Comparison of ENCODE assay signal across 8 mouse cellular contexts in genomic region chr11:76179495-76180145, GRCm38 (mm10). TPM values are rescaled to one million over a fixed set of nuclear protein-coding genes. Genes with fewer than 3 reads are reported as not detected.
DNase-seq lines count a peak whose midpoint lies in the region; ATAC-seq and TF ChIP-seq lines count a peak whose summit lies in the region.

Gene Vps53 (minus strand): TSS chr11:76179647.
Gene Fam57a (plus strand): TSS chr11:76179671.

- H3K4me1 ChIP-seq in hindbrain, postnatal 0 days (ENCODE audit: insufficient read depth, low read length), result no peaks in the 10 kb centered on the region

- peaks cover 48% of the 10 kb centered on the region for H3K79me2 ChIP-seq in macrophage (ENCODE audit: inconsistent target)

- TF ChIP-seq CTCF in hindbrain, postnatal 0 days (IDR thresholded peaks at IDR 0.05; ENCODE audit: low read depth), result peak; percentile 7; the same call in 1 of the 2 replicates
- TF ChIP-seq CTCF in left cerebral cortex, adult 2 months (IDR thresholded peaks at IDR 0.05), result no peak; the same call in 1 of the 2 replicates

- H3K4me2 ChIP-seq in hindbrain, postnatal 0 days (ENCODE audit: low read depth, low read length), result peak within 1 kb of the TSS; percentile 91

- no peaks in the 10 kb centered on the region for H3K9me3 ChIP-seq in hindbrain, postnatal 0 days (ENCODE audit: low read length)

- no peaks in the 10 kb centered on the region for H3K36me3 ChIP-seq in hindbrain, postnatal 0 days (ENCODE audit: insufficient read depth, low read length)
- H3K36me3 ChIP-seq in macrophage (ENCODE audit: inconsistent target), result 0 out of 2 replicates have a peak, but pooled peaks cover under 1% of the 10 kb centered on the region

- H3K9ac ChIP-seq in hindbrain, postnatal 0 days (replicated peaks; ENCODE audit: low read length), result peak within 1 kb of the TSS; percentile 81

- peak within 1 kb of the TSS; percentile 88 for H3K4me3 ChIP-seq in hindbrain, postnatal 0 days (ENCODE audit: low read length)
- H3K4me3 ChIP-seq in left cerebral cortex, adult 2 months, result peak within 1 kb of the TSS; percentile 70
- H3K4me3 ChIP-seq in macrophage (ENCODE audit: inconsistent target), result peak within 1 kb of the TSS; percentile 98

- DNase-seq in gastrocnemius, adult 8-10 months (ENCODE audit: low spot score in 2 of 2), result peak; percentile 79 to 83
- peak; percentile 94 for DNase-seq in hindbrain, postnatal 0 days (ENCODE audit: low spot score)
- DNase-seq in left cerebral cortex, adult 2 months (ENCODE audit: extremely low spot score in 1 of 2, low spot score in 2 of 2), result peak; percentile 87
- DNase-seq in retina, postnatal 7 days (ENCODE audit: low read depth, low spot score), result peak; percentile 86
- DNase-seq in urinary bladder, adult 18-20 months (ENCODE audit: low spot score in 2 of 2), result peak; percentile 87 to 90

- ATAC-seq in activated CD4-positive, CD25-positive, alpha-beta regulatory T cell, adult 4 months, result peak; percentile 83
- ATAC-seq in common myeloid progenitor, adult 5-6 weeks (replicated peaks; ENCODE audit: low read depth, poor library complexity, severe bottlenecking), result peak; percentile 89
- ATAC-seq in hindbrain, postnatal 0 days, result peak; percentile 94

- under 1% methylated on average over 37 of the region's 37 CpGs for WGBS in hindbrain, postnatal 0 days
- under 1% methylated on average over 37 of the region's 37 CpGs for WGBS in macrophage (ENCODE audit: missing documents)

- no peaks in the 10 kb centered on the region for H3K27me3 ChIP-seq in hindbrain, postnatal 0 days (ENCODE audit: insufficient read depth, low read length)

- peak within 1 kb of the TSS; percentile 89 for H3K27ac ChIP-seq in hindbrain, postnatal 0 days
- peak within 1 kb of the TSS; percentile 62 for H3K27ac ChIP-seq in left cerebral cortex, adult 2 months
- peak within 1 kb of the TSS; percentile 52 for H3K27ac ChIP-seq in macrophage

- intact Hi-C loops in left cerebral cortex, adult 2 months (cut with DNase I), result loop anchor here (1.0 kb wide), 1 partner anchor 22 kb away; no protein-coding TSS in a partner anchor

RNA-seq across cellular contexts. Expression of gene Vps53, which starts in this region (rescaled TPM):
- polyA plus RNA-seq in activated CD4-positive, CD25-positive, alpha-beta regulatory T cell, adult 4 months (2017; shearing (Covaris generic)), result 10 to 100 TPM; 44.5 to 55.8 TPM
- total RNA-seq in common myeloid progenitor, adult 5-6 weeks (2017), result 41.8 and 43.6 TPM in 2 replicates
- 10 to 100 TPM; 19.6 to 22.5 (median 21.5) TPM for total RNA-seq in gastrocnemius, adult 8-10 months (2022)
- total RNA-seq in hindbrain, postnatal 0 days (2014; rRNA removed), result 39.2 and 42.8 TPM in 2 replicates
- 58.9 and 59.0 TPM in 2 replicates for polyA plus RNA-seq in hindbrain, postnatal 0 days (2015; fragmentation: Nextera tagmentation; extraction: Ambion mirVana)
- total RNA-seq in left cerebral cortex, adult 2 months (2021), result 10 to 100 TPM; 85.1 to 85.3 TPM
- total RNA-seq in macrophage (2018; cell fraction: chromatin; rRNA removed), result 10 to 100 TPM; 17.1 to 98.0 (median 84.4) TPM
- 10 to 100 TPM; 30.6 to 46.3 (median 39.8) TPM for total RNA-seq in macrophage (2018; cell fraction: cytosol; rRNA removed)
- 10 to 100 TPM; 16.2 to 79.5 (median 44.3) TPM for total RNA-seq in macrophage (2018; cell fraction: nucleus; rRNA removed)
- polyA plus RNA-seq in macrophage (2018), result 40.3 to 55.9 TPM (median 45.5 TPM) in 3 replicates

RNA-seq across cellular contexts. Expression of gene Fam57a, which starts in this region (rescaled TPM):
- polyA plus RNA-seq in activated CD4-positive, CD25-positive, alpha-beta regulatory T cell, adult 4 months (2017; shearing (Covaris generic)), result 1 to 10 TPM; 4.1 to 4.9 TPM
- total RNA-seq in common myeloid progenitor, adult 5-6 weeks (2017), result 0.44 and 2.0 TPM in 2 replicates
- total RNA-seq in gastrocnemius, adult 8-10 months (2022), result 1 to 10 TPM in 2 of 4 experiments, under 1 TPM in 2; 0.88 to 2.3 (median 1.1) TPM
- total RNA-seq in hindbrain, postnatal 0 days (2014; rRNA removed), result 20.1 and 30.4 TPM in 2 replicates
- 16.6 and 20.0 TPM in 2 replicates for polyA plus RNA-seq in hindbrain, postnatal 0 days (2015; fragmentation: Nextera tagmentation; extraction: Ambion mirVana)
- total RNA-seq in left cerebral cortex, adult 2 months (2021), result 10 to 100 TPM; 15.9 to 17.3 TPM
- total RNA-seq in macrophage (2018; cell fraction: chromatin; rRNA removed), result 1 to 10 TPM in 21 of 26 experiments, under 1 TPM in 3, not detected in 2; 0.27 to 4.7 (median 1.9) TPM
- total RNA-seq in macrophage (2018; cell fraction: cytosol; rRNA removed), result 1 to 10 TPM; 1.4 to 3.5 (median 2.4) TPM
- total RNA-seq in macrophage (2018; cell fraction: nucleus; rRNA removed), result 1 to 10 TPM in 24 of 26 experiments, under 1 TPM in 2; 0.64 to 9.2 (median 2.4) TPM
- polyA plus RNA-seq in macrophage (2018), result 1.5 to 6.1 TPM (median 2.5 TPM) in 3 replicates

Comparison
In these comparisons a context has a peak if more than half of its experiments do, and no peak if none do; other contexts are left out.
1. Peak in every context shown above with its lines: DNase-seq, ATAC-seq, H3K4me3 ChIP-seq and H3K27ac ChIP-seq.